Mouse (Mus musculus): ENCODE measurements at regions not wholly inside any gene's neighbourhood (a gene's known extent, or its start where the extent isn't known, plus 50 kb on each side); places are given as distances from the start of the nearest gene placed in this dataset.
A peak's percentile ranks its signal among the peaks of the same experiment; 100 is the strongest.

DNA sequence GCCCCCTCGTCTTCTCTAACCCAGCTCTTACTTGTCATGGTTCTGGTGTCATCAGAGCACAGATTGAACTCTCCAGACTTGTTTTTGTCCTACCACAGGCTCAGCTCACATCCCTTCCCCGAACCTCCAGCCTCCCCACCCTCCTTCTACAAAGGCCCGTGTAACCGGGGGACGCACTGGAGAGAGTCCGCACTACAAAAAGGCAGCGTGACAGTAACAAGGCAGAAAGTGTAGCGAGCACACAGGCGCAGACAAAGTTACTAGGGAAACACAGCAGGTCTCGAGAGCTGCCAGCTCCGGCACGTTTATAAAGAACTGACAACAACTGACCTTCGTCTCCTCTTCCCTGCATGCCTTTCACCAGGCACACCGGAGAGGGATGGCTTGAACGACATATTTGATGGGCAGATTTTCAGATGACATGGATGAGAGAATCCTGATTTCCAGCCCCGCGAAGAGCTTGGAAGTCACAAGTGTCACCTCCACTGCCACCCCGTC is 260.2 kb upstream of the Zfp64 start:
- Histone ChIP-seq H3K4me3 (no peak overlapping the region), H3K27ac (replicated peaks) (no peak overlapping the region), H3K4me1 (0 out of 2 replicates have a peak, but pooled peaks cover 3% of the 10 kb centered on the region), H3K9me3 (no peaks in the 10 kb centered on the region), H3K4me2 (replicated peaks) (no peak overlapping the region), H3K27me3 (no peaks in the 10 kb centered on the region), H3K9ac (replicated peaks) (no peak overlapping the region), H3K36me3 (no peaks in the 10 kb centered on the region)
- ATAC-seq (replicated peaks), result no peak
- WGBS, result 73% methylated on average over 18 of the region's 18 CpGs

DNA sequence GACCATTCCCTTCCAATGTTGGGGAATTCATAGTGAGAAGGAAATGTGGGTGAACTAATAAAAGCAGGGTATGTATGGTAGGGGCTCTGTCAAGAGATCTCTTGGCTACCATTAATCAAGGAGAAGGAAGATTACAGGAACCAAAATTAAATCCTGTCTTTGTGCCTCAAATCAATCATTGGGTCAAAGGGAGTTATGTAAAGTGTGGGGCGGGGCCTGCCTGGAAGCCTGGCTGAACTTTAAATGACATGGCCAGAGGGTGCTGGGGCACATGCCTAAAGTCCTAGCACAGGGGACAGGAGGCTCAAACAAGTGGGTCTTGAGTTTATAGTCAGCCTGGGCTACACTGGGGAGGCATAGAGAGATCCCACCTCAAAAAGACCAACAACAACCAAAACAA is 259.0 kb upstream of the Zfp64 start:
- no peak overlapping the region for H3K4me2 ChIP-seq (replicated peaks)
- 96% methylated on average over 1 of the region's 1 CpGs for WGBS
- ATAC-seq (replicated peaks), result no peak
- no peak overlapping the region for H3K9ac ChIP-seq (replicated peaks)
- H3K4me3 ChIP-seq, result no peak overlapping the region
- no peaks in the 10 kb centered on the region for H3K27me3 ChIP-seq
- no peaks in the 10 kb centered on the region for H3K36me3 ChIP-seq
- H3K9me3 ChIP-seq, result no peaks in the 10 kb centered on the region
- H3K27ac ChIP-seq (replicated peaks), result no peak overlapping the region
- H3K4me1 ChIP-seq, result 0 out of 2 replicates have a peak, but pooled peaks cover 3% of the 10 kb centered on the region

DNA sequence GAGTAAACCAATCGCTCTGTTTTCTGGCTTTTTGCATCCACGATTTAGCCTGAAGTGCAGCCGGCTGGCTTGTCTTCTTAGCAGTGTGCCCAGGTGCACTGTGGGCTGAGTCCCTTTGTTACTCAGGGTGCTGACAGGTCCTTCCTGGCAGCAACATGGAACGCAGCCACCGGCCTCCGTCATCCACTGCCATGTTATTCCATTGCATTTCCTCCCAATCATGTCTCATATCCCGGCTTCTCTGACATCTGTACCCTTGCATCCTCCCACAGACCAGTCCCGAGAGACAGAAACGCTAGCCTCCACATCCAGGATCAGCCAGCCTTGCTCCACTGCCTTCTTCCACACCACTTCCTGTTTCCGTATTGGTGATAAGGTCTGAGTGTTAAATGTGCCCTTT is 257.9 kb upstream of the Zfp64 start:
- Histone ChIP-seq H3K4me1 (0 out of 2 replicates have a peak, but pooled peaks cover 3% of the 10 kb centered on the region), H3K36me3 (no peaks in the 10 kb centered on the region), H3K9me3 (no peaks in the 10 kb centered on the region), H3K4me2 (replicated peaks) (no peak overlapping the region), H3K4me3 (no peak overlapping the region), H3K9ac (replicated peaks) (no peak overlapping the region), H3K27me3 (no peaks in the 10 kb centered on the region), H3K27ac (replicated peaks) (no peak overlapping the region)
- no peak for ATAC-seq (replicated peaks)
- 50% methylated on average over 10 of the region's 10 CpGs for WGBS

DNA sequence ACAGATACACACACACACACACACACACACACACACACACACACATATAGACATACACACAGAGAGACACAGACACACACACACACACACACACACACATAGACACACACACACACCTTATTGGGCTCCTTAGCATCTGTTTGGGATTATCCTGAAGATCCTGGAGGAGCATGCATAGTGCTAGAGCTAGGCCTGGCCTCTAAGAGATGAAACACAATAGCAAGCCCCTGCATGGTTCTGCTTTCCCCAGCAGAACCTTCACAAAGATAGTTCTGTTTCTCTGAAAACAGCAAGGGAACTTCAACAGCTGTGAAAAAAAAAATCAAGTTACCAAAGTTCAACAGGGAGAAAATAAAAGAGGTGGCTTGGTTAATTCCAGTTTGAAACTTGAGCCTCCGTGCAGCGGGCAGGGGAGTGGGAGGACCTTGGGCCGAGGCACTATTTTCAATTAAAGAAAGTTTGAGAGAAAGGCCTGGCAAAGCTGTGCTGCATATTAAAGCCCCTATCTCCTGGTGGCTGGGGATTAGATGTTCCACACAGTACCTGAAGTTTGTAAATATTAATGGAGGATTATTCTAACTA is 257.4 kb upstream of the Zfp64 start:
- Histone ChIP-seq H3K27ac (replicated peaks) (no peak overlapping the region), H3K9me3 (no peaks in the 10 kb centered on the region), H3K4me2 (replicated peaks) (no peak overlapping the region), H3K4me1 (0 out of 2 replicates have a peak, but pooled peaks cover 3% of the 10 kb centered on the region), H3K27me3 (no peaks in the 10 kb centered on the region), H3K36me3 (no peaks in the 10 kb centered on the region), H3K4me3 (no peak overlapping the region), H3K9ac (replicated peaks) (no peak overlapping the region)
- 10% methylated on average over 3 of the region's 3 CpGs for WGBS
- no peak for ATAC-seq (replicated peaks)

DNA sequence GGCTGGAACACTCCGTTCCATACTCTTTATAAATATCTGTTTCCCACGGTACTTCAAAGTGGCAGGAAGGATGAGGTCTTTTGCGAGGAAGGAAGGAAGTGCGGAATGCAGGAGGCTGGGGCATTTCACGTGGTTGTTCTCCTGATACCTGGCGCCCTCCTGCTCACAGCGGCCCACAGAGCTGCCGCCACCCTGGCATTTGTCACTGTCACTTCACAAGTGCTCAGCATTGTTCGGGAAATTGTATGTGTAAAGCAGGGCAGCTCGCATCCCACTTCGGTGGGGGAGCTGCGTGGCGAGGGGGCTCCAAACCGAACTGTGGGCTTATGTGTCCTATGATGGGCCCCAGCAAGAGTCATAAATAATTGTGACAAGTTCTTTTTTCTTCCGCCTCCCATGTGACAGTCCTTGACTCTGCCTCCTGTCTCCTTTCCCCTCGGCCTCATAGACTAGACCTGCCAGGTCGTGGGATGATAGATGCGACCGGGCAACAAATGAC is 248.9 kb upstream of the Zfp64 start:
- ATAC-seq (replicated peaks), result no peak
- Histone ChIP-seq H3K36me3 (no peaks in the 10 kb centered on the region), H3K4me3 (no peak overlapping the region), H3K9me3 (no peaks in the 10 kb centered on the region), H3K4me1 (no peaks in the 10 kb centered on the region), H3K27ac (replicated peaks) (no peak overlapping the region), H3K9ac (replicated peaks) (no peak overlapping the region), H3K27me3 (no peaks in the 10 kb centered on the region), H3K4me2 (replicated peaks) (no peak overlapping the region)
- WGBS, result 82% methylated on average over 19 of the region's 19 CpGs

DNA sequence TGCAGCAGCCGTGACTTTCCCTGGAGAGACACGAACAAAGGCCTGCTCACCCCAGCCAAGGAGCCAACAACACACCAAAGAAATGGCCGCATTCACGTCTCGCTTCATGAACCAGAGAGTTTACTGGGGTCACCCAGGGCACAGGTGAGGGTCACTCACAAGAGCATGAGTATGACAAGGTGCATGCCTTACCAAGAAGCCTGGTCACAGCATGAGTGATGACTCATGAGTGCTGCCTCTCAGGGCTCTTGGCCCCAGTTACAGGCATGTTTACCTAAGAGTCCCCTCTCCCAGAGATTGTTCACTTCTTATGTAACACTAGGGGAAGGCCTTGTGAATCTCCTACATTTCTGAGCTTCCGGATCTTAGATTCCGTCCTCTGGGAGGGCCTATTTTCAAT is 236.6 kb upstream of the Zfp64 start:
- no peak overlapping the region for H3K4me2 ChIP-seq (replicated peaks)
- H3K27ac ChIP-seq (replicated peaks), result no peak overlapping the region
- no peaks in the 10 kb centered on the region for H3K36me3 ChIP-seq
- no peaks in the 10 kb centered on the region for H3K27me3 ChIP-seq
- ATAC-seq (replicated peaks), result no peak
- no peak overlapping the region for H3K4me3 ChIP-seq
- H3K9me3 ChIP-seq, result no peaks in the 10 kb centered on the region
- WGBS, result 84% methylated on average over 7 of the region's 7 CpGs
- H3K9ac ChIP-seq (replicated peaks), result no peak overlapping the region
- no peaks in the 10 kb centered on the region for H3K4me1 ChIP-seq

DNA sequence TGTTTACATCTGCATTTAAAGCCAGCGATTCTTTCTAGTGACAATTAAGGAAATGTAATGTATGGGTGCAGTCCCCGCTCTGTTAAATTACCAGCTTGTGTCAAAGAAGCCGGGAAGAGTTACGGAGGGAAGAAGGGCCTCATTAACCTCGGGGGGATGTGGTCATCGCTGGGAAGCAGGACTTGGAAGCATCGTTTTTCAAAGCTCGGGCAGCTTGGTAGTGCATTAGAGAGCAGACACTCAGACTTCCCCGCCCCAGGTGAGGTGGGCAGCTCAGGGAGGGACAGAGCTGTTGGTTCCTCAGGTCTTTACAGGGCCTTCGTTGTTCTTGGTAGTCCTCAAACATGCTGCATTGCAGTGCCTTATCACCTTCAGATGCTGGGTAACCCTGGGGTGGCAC is 236.1 kb upstream of the Zfp64 start:
- no peak overlapping the region for H3K4me2 ChIP-seq (replicated peaks)
- ATAC-seq (replicated peaks), result no peak
- WGBS, result 31% methylated on average over 10 of the region's 10 CpGs
- no peaks in the 10 kb centered on the region for H3K36me3 ChIP-seq
- no peak overlapping the region for H3K9ac ChIP-seq (replicated peaks)
- H3K4me3 ChIP-seq, result no peak overlapping the region
- H3K4me1 ChIP-seq, result no peaks in the 10 kb centered on the region
- H3K27me3 ChIP-seq, result no peaks in the 10 kb centered on the region
- no peak overlapping the region for H3K27ac ChIP-seq (replicated peaks)
- H3K9me3 ChIP-seq, result no peaks in the 10 kb centered on the region

DNA sequence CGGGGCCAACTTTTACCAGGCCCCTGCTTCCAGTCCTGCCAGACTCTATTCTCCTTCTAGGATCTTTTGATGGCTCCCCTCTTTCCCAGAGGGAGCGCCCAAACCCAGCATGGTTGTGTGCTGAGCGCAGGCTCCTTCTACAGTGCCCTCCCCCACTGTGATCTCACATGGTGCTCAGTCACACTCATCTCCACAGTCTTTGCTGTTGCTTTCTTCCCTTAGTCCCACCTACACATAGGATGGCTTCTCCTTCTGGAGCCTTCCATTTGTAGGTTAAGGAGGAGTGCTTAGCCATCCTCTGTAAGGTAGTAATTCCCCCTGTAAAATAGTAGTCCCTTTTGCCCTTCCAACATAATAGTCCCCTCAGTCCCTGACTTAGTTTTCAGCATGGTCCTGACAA is 222.2 kb upstream of the Zfp64 start:
- Histone ChIP-seq H3K36me3 (no peaks in the 10 kb centered on the region), H3K4me2 (replicated peaks) (no peak overlapping the region), H3K9ac (replicated peaks) (no peak overlapping the region), H3K27me3 (no peaks in the 10 kb centered on the region), H3K4me1 (no peaks in the 10 kb centered on the region), H3K9me3 (no peaks in the 10 kb centered on the region), H3K27ac (replicated peaks) (no peak overlapping the region), H3K4me3 (no peak overlapping the region)
- no peak for ATAC-seq (replicated peaks)
- WGBS, result 91% methylated on average over 3 of the region's 3 CpGs

DNA sequence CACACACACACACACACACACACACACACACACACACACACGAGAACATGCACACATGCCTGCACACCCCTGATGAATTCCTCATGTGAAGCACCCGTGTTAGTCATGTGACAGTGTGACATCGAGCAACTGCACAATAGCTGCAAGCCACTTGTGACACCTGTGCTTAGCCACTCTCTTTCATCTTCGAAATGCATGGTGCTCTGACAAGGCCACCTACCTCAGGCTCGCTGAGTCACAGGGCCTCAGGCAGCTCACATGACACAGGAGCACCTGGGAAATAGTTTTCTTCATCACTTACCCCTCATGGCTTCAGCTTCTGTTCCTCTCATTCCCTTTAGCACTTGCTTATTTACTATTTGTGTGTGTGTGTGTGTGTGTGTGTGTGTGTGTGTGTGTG is 213.4 kb upstream of the Zfp64 start:
- no peaks in the 10 kb centered on the region for H3K36me3 ChIP-seq
- 79% methylated on average over 5 of the region's 5 CpGs for WGBS
- no peaks in the 10 kb centered on the region for H3K9me3 ChIP-seq
- H3K4me3 ChIP-seq, result no peak overlapping the region
- H3K9ac ChIP-seq (replicated peaks), result no peak overlapping the region
- no peaks in the 10 kb centered on the region for H3K27me3 ChIP-seq
- no peaks in the 10 kb centered on the region for H3K4me1 ChIP-seq
- H3K4me2 ChIP-seq (replicated peaks), result no peak overlapping the region
- no peak overlapping the region for H3K27ac ChIP-seq (replicated peaks)
- no peak for ATAC-seq (replicated peaks)

DNA sequence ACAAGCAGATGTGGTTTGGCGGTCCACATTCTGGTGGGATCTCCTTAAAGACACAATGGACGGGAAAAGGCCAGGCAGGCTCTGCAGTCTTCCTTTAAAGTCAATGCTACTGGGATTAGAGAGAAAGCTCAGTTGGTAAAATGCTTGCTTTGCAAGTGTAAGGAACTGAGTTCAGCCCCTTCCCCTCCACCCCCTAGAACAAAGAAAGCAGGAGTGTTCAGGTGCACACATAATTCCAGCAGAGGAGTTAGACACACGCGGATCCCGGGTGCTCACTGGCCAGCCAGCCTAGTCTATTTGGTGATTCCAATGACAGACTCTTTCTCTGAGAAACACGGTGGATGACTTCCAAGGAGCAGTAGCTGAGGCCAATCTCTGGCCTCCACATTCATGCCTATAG is 213.0 kb upstream of the Zfp64 start:
- no peak overlapping the region for H3K4me2 ChIP-seq (replicated peaks)
- ATAC-seq (replicated peaks), result no peak
- no peak overlapping the region for H3K4me3 ChIP-seq
- no peak overlapping the region for H3K9ac ChIP-seq (replicated peaks)
- no peaks in the 10 kb centered on the region for H3K27me3 ChIP-seq
- no peak overlapping the region for H3K27ac ChIP-seq (replicated peaks)
- no peaks in the 10 kb centered on the region for H3K36me3 ChIP-seq
- H3K9me3 ChIP-seq, result no peaks in the 10 kb centered on the region
- no peaks in the 10 kb centered on the region for H3K4me1 ChIP-seq
- WGBS, result 77% methylated on average over 6 of the region's 6 CpGs

DNA sequence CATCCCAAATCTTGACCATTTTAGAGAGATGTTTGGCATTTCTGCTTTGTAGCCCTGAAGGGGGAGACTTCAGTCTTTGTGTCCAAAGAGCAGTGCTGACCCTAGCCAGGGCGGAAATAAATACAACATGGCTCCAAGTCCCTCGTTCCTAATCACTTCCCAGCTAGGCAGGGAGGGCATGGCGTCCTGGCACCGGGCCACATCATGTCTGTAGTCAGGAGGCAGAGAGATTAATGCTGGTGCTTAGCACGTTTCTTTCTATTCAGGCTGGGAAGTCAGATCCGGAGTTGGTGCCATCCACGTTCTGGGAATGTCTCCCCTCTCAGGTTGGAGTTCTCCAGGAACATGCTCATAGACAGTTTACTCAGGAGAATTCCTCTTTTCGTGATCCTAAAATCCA is 206.3 kb upstream of the Zfp64 start:
- no peak overlapping the region for H3K9ac ChIP-seq (replicated peaks)

DNA sequence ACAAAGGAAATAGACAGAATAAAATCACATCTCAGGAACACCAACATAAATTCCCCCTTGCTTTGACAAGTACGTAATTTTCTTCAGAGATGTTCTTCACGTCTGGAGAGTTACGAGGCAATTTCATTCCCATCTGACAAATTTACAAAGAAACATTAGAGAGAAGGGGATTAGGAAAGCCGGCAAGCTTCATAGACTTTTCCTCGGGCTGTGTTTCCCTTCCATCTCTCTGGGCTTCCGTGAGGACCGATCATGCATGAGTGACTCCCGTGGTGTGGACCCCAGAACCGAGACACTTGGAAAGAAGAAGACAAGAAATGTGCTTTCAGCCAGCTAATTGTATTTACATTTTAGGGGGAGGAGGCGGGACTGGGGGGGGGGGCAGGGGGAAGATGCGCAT is 203.4 kb upstream of the Zfp64 start:
- Histone ChIP-seq H3K4me2 (replicated peaks) (peak overlapping the region; percentile 17; the same call in 1 of the 2 replicates), H3K9me3 (no peaks in the 10 kb centered on the region), H3K27me3 (no peaks in the 10 kb centered on the region), H3K27ac (replicated peaks) (no peak overlapping the region), H3K4me3 (peak overlapping the region; percentile 2; the same call in 1 of the 2 replicates), H3K36me3 (no peaks in the 10 kb centered on the region), H3K9ac (replicated peaks) (0 out of 2 replicates have a peak overlapping the region, but pooled peaks have one; percentile 22), H3K4me1 (peaks cover 4% of the 10 kb centered on the region; the same call in 1 of the 2 replicates)
- WGBS, result 30% methylated on average over 11 of the region's 11 CpGs
- no peak for ATAC-seq (replicated peaks)

More for the DNA sequence above, 206.3 kb upstream of the Zfp64 start:
- Histone ChIP-seq H3K4me1 (peaks cover 4% of the 10 kb centered on the region; the same call in 1 of the 2 replicates), H3K27me3 (no peaks in the 10 kb centered on the region), H3K4me3 (no peak overlapping the region), H3K27ac (replicated peaks) (no peak overlapping the region), H3K36me3 (no peaks in the 10 kb centered on the region), H3K9me3 (no peaks in the 10 kb centered on the region), H3K4me2 (replicated peaks) (no peak overlapping the region)
- no peak for ATAC-seq (replicated peaks)
- 66% methylated on average over 8 of the region's 8 CpGs for WGBS
